Mouse (Mus musculus) liver (tissue): ENCODE data around the gene Mks1.

Experiments
- DNase-seq: peaks from one replicate; pipeline ENCODE4 v3.0.0-alpha.2; 2020; ENCODE audit warnings: mixed read lengths

Gene Mks1

GRCm38 (mm10) chr11:87879826-87880225, 26.8 kb downstream of the Mks1 start:
- DNase-seq, result no peak

- no peak for DNase-seq
Observed at GRCm38 (mm10) chr11:87881714-87882113, 28.7 kb downstream of the Mks1 start.

GRCm38 (mm10) chr11:87883493-87883892, 30.5 kb downstream of the Mks1 start:
- DNase-seq, result no peak

GRCm38 (mm10) chr11:87884856-87885255, 31.8 kb downstream of the Mks1 start:
- DNase-seq, result no peak

GRCm38 (mm10) chr11:87892168-87892567, 39.2 kb downstream of the Mks1 start, which contains the start of gene Olfr462:
Gene Olfr462 (minus strand): TSS chr11:87892268.
- DNase-seq, result no peak

- DNase-seq, result no peak
Observed at GRCm38 (mm10) chr11:87897287-87897686, 44.3 kb downstream of the Mks1 start, which contains the start of gene Olfr463. Gene Olfr463 (minus strand): TSS chr11:87897387.

GRCm38 (mm10) chr11:87904331-87904730, 51.3 kb downstream of the Mks1 start:
- DNase-seq, result no peak
